Mouse (Mus musculus): Measurements from ENCODE around the gene Urad.
A peak's percentile ranks its signal among the peaks of the same experiment; 100 is the strongest.

Gene Urad

DNA sequence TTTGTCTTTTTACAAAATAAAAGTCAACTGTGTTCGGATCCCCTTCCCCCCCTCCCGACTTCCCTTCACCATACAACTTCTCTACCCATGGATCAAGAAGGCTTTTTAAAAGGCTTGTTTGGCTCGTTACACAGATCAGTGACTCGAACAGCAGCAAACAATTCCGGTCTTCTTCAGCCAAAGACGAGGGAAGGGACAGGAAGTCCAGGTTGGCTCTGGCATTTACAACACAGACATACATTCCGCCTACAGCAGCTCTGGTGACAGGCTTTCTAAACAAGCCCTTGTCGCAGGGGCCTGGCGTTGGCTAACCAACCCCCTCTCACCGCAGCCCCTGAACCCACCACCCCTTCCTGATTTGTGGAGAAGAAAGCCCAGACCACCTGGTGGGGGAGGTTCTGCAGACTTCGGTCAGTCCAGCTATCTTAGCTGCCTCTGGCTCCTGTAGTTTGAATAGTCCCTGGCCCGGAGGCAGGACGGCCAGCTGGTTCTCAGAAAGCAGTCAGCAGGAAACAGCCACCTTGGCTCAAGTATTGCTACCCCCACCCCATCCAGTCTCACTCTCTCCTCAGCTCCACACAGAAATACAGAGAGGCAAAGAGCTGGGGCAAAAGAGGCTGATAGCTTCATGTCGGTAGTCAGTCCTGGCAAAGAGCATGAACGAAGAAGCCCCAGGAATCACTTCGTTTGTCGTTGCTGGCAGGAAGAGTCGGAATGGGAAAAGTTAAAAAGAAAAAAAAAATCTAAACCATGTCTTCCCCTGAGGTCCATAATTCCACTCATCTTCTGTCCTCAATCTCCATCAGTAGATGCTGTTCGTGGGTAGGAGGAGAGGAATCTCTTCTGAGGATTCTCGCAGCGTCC lies 21.1 kb downstream of the Urad start:
- DNase-seq (ENCODE audit: low read depth, low spot score), result no peak

DNA sequence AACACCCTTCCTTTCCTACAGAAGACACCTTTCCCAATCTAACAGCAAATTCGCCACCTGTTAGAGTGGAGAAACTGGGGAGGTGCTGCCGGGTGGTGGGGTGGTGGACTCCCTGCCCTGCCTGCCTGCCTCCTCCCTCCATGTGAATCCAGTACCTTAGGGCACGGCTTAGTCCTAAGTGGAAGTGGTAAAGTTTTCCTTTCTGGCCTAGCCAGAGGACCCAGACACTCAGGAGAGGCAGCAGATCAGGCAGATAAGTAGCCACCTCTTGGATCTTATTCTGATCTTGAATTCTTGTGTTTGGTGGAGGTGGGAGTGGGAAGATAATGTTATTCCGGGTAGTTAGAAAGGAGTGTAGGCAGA lies 22.3 kb downstream of the Urad start:
- DNase-seq (ENCODE audit: low read depth, low spot score), result no peak

DNA sequence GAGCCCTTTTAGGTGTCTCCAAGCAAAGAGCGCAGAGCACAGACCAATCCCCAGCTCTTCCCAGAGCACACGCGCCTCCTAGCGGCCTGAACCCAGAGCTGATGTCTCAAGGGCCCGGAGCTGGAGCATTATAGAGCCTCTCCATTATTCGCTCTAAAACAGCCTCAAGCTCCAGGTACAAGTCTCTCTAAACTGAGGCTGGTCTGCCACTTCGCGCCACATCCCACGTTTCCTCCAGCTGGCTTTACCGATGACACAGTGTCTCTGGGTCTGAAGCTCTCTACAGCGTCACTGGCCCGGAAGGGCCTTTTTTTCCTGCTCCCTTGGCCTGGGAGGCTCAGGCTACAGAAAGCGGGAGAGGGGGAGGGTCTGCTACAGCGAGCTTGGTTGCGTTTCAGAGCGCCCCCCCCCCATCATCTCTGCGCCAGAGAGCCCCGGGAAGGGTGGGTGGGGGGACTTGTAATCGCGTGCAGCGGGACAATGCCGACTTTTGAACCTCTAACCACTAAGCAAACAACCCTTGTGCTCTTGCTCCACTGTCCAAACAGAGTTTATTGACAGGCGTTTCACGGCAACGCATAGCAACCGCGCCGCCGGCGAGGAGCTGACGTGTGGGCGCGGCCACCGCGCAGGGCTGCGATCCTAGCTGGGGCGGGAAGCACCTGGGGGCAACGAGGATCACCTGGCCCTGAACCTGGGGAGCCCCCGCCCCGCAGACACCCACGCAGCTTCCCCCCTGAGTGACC lies 22.8 kb downstream of the Urad start:
- no peak for DNase-seq (ENCODE audit: low read depth, low spot score)

DNA sequence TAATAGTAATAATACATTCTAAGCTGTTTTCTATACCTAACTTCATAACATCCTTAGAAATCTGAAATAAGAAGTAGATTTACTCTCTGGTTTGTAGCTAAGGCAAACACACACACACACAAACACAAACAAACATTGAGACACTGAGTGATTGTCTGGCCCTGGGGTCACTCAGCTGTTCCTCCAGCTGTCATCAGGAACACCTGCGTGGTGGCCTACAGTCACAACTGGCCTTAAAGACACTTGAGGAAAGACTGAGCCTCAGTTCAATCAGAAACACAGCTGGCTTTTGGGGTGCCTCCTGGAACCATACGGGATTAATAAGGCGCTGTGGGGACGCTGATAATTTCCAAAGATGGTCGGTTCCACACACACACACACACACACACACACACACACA lies 25.0 kb downstream of the Urad start:
- no peak for DNase-seq (ENCODE audit: low read depth, low spot score)

DNA sequence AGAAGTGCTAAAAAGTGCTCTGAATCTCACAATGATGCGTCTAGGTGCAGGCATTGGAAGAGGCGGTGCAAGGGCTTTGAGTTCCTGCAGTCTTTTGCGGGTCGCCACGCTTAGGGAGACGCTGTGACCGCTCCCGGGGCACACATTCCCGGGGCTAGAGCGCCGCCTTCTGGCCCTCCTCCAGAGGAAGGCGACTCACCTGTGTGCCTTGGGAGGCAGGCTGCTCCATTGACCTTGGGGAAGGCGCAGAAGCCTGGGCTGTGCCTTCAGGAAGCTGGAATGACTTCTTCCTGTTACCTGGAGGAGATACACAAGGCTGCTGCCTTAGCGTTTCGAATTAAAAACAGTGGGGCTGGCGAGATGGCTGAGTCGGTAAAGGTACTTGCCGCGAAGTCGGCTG lies 28.1 kb downstream of the Urad start:
- DNase-seq (ENCODE audit: low read depth, low spot score), result no peak

DNA sequence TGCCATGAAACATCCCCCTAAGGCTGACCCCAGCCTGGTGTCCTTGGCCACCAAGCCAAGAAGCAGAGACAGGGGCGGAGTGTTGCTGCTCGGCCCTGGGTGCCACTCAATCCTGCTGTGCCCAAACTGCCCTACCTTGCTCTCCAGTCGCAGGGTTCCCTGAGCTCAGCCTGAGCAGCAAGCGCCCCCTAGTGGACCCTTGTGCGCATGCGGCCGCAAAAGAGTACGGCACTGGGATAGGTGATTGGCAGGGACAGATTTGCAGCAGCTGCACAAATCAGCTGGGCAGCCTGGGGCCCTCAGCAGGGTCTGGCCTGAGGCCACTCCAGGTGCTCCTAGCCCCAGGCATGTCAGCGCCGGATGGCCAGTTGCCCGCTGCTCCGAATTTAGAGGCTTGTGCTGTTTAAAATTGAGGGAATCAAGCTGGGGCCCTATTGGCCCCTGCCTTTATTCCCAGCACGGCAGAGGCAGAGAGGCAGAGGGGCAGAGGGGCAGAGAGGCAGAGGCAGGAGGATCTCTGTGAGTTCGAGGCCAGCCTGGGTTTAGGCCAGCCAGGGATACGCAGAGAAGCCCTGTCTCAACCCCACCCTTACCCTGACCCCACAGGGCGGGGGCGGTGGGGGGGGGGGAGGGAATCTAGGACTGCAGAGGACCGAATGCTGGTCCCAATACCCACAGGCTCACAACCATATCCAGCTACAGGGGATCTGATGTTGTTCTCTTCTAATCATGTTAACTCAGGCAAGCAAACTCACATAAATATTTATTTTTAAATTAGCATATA lies 28.9 kb downstream of the Urad start:
- peak; percentile 21 for DNase-seq (ENCODE audit: low read depth, low spot score)

DNA sequence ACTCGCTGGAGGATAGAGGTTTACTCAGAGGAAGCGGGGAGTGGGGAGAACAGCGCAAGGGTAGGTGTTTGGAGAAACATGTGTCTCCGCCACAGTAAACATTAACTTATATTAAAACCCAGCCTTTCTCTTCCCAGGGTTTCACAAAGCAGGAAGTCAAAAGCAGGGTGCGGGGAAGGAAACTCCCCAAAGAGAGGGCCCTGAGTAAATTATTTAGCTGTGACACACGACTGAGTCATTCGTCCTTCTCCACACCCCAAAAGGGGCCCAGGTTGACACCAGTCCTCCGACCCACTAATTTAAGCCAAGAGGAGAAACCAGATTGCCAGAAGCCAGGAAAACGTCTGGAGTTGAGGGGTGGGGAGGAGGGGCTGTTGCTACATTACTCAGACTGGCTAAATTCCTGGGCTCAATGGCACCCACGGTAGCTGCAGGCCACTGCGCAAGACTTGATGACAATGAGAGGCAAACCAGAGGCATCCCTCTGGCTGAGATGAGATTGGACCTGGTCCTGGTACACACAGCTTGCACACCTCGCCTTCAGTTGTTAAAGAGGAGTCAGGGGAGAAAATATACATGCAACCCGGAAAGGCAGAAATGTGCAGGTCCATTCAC lies 29.6 kb downstream of the Urad start:
- DNase-seq (ENCODE audit: low read depth, low spot score), result no peak

DNA sequence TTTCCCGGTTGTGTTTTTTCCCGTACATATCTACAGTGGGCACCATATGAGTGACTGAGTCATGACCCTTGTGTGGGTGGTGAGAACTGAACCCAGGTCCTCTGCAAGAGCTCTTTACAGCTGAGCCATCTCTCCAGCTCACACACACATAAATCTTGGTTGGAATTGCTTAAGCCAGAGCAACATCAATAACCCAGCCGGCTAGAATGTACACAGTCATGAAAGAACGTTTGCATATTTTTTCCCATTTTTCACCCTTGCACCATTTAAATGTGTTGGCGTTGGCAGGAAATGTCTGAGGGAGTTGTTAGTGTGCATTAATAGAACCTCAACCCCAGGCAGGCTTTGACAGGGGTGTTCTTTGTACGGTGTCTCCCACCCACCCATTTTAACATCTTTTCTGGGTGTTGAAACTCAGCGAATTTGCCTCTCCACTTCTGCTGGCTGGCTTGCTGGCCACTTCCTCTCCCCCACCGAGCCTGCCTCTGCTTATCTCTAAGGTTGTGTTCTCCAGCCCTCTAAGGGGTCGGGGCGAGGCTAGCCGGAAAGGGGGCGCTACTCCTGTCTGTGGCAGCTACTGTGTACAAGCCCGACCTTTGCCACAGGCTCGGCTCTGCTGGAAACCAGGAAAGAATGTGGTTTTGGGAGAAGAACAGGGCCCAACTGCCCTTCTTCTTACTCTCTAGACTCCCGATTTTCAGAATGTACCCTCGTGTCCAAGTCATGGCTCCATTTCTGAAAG lies 30.3 kb downstream of the Urad start:
- DNase-seq (ENCODE audit: low read depth, low spot score), result no peak

DNA sequence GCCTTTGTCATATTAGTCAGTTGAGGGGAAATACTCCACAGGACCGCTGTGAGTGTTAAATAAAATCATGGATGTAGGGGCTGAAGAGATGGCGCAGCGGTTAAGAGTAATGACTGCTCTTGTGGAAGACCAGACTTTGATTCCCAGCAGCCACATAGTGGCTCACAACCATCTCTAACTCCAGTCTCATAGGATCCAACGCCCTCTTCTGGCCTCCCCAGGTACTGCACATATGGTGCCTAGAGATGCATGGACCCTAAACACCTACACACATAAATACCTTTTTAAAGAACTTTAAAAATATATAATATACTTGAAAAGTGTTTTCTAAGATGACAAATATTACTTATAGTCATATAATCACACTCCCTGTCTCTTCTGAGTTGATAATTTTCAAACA lies 37.9 kb downstream of the Urad start:
- no peak for DNase-seq (ENCODE audit: low read depth, low spot score)

DNA sequence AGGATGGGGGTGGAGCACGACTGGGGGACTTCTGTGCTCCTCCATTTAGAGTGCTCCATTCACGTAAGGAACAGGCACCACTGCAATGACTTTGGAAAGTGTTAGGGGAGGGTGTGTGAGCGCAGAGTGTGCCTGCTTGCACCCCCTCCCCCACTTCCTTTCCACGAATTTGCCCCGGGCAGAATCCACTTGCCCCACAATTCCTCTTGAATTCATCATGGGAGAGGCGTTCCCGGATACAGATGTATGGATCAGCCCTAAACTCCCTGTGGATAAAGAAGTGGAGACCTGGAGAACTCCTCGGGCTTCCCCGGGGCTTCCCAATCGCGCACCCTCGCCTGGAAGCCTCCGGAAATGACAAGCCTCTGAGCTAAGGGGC lies 44.7 kb downstream of the Urad start:
- no peak for DNase-seq (ENCODE audit: low read depth, low spot score)

DNA sequence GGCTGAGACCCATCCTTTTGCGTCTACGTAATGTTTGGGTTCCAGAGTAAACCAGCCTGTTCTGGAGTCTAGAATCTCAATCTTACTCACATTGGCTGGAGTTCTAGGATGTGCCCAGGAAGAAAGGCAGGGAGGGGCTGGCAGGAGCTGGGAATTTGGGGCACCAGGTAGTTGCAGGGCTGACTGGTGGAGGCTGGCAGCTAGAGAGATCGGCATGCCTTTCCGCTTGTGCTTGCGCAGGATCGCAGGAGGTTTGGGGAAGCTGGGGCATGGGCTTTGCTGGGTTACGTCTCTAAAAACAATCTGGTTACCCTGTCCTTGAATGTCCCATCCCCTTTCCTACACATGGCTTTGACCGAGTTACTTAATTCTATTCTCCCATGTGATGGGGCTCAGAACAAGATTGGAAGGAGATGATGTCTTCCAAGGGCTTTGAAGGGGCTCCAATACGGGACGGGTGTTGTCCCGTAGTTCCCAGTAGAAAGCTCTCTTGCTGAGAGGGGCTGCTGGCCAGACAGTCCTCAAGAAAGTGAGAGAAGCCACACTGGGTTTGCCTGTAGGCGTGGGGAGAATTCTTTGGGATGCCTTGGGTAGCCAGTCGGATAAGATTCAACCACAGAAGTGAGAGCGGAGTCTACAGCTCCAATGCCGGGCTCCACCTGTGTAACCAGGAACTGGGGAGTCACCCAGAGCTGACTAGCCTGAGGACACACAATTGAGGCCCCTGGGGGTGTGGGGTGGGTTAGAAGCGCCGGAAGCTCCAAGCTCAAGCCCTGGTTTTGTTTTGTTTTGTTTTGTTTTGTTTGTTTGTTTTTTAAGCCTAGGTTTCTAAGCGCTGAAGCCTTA lies 45.3 kb downstream of the Urad start:
- DNase-seq (ENCODE audit: low read depth, low spot score), result no peak

DNA sequence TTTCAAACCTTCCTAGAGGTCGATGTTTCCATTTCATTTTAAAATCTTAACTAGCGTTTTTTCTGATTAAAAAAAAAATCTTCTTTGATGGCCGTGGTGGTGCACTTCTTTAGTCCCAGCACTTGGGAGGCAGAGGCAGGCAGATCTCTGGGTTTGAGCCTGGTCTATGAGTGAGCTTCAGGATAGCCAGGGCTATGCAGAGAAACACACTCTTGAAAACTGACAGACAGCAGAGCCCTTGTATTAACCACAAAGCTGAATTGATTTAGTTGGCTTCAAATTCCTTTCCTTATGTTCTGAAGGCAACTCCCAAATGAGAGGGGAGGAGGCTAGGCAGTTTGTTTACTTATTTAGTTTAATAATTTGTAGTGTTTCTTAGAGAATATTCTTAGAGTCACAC lies 46.5 kb downstream of the Urad start:
- DNase-seq (ENCODE audit: low read depth, low spot score), result no peak

DNA sequence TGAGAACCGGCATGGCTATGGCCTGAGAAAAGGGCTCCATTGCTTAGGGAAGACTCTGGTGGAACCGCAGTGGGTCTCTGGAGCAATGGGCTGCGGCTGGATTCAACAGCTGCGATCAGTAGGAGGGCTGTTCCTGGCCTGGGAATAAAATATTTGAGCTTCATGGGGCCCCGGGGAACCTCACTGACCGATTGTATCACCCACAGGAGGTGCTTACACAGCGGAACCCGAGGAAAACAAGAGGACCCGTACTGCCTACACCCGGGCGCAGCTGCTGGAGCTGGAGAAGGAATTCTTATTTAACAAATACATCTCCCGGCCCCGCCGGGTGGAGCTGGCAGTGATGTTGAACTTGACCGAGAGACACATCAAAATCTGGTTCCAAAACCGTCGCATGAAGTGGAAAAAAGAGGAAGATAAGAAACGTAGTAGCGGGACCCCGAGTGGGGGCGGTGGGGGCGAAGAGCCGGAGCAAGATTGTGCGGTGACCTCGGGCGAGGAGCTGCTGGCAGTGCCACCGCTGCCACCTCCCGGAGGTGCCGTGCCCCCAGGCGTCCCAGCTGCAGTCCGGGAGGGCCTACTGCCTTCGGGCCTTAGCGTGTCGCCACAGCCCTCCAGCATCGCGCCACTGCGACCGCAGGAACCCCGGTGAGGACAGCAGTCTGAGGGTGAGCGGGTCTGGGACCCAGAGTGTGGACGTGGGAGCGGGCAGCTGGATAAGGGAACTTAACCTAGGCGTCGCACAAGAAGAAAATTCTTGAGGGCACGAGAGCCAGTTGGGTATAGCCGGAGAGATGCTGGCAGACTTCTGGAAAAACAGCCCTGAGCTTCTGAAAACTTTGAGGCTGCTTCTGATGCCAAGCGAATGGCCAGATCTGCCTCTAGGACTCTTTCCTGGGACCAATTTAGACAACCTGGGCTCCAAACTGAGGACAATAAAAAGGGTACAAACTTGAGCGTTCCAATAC lies 47.8 kb downstream of the Urad start:
- DNase-seq (ENCODE audit: low read depth, low spot score), result no peak

DNA sequence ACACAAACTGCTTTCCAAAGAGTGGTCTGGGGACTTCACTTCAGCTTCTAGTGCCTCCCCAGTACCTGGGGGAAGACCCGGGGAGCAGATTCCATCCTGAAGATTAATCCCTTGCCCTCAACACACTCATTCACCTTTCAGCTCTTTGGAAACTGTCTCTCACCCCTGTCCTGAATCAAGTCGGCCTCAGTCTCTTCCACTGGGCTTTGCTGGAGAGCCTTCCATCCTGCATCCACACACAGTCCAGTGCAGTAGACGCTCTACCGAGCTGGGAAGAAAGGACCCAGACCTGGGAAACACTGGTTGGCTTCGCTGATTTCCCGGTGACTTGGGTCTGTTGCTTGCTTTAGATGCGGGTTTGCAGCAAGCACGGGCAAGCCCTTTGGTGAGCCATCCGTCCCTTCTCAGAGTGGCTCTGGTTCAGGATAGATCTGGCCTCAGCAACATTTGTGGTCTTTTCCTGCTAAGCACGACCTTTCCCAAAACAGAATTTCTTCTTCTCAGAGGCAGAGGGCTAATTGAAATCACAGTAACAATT lies 49.4 kb downstream of the Urad start:
- DNase-seq (ENCODE audit: low read depth, low spot score), result no peak

DNA sequence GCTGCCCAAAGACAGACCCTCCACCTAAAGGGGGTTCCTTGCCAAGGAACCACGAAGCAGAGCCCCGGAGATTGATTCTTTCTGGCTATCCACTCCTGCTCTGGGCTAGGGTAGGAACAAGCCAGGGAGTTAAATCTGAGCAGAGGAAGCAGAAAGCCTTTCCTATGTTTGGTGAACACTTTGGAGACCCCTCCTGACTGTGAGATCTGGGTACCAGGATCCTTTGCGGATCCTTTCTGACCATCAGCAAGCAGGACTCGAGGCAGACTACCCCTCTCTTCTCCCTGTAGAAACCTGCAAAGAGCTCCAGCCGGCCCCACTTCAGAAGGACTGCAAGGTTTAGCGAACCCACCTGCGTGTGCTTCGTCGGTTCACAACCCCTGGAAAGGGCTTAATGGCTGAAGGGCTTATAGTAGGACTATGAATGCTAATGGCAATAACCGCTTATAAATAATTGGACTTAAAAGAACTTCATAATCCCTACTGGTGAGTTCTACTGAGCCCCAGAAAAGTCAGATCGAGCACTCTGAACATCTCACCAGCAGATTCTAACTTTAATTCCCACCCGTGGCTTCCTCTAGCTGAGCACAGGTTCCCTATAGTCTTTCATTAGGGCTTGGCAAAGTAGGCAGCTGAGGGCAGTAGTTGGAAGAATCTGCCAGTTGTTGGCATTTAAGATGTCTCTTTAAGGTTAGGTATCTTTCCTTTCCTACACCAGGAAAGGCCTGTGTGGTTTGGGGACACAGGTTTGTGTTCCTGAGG lies 50.0 kb downstream of the Urad start:
- DNase-seq (ENCODE audit: low read depth, low spot score), result no peak

DNA sequence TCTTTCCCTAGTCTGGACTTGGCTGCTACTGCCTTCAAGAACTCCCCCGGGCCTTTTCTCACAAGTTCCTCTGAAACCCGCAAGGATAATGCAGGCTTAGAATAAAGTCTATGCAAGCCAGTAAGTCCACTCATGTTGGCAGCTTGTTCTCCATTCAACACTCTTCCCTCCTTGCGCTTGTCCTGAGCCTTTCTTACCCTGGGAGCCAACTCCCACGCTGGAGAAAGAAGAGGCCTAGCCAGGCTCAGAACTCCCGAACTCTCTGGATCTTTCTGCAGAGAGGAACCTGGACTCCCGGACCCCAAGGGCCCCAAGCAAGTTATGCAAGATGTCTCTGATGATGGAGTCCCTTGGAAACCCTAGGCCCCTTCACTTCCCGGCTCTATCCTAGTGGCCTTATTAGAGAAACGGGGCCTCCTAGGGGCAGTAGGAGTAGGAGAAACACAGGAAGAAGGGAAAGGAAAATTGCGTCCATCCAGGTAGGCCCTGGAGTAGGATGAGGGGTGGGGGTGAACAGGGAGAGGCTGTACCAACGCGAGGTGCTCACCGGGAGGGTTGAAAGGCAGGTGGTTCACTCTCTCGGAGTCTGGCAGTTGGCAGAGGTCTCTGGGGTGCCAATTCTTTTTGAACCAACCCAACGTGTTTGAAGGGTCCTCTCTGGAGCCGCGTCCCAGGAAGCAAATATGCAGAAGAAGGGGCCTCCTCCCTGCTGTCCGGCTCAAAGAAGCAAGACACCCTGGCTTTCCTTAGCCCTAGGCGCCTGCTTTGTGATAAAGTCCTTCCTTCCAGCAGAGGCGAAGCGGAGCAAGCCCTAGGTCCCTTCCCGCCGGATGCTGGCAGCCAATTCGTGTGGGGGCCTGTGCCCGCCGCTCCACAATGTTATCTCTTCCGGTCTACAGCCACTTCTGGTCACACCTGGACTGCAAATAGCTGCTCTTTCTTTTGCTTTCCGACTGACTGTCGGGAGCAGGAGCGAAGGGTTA lies 51.3 kb downstream of the Urad start:
- no peak for DNase-seq (ENCODE audit: low read depth, low spot score)

All from c-Kit-negative CD71-positive TER-119-positive erythroid progenitor cells, embryonic 14.5 days (primary cell).